Mouse (Mus musculus) hindbrain, embryonic 13.5 days (tissue): ENCODE data around the gene Psmb2. TPM values are rescaled to one million over a fixed set of nuclear protein-coding genes. Genes with fewer than 3 reads are reported as not detected.

Source experiments
- ATAC-seq: fragments of 200-750 bp; cut with Nextera tagmentation; 2 replicates; pipeline ENCODE4 v1.8.0; 2017; ENCODE audit warnings: moderate TSS enrichment; ENCODE audit not compliant: low FRiP score
- H3K27ac ChIP-seq: fragments of 300-500 bp; sonication (generic); 2 replicates; pipeline ENCODE4 v1.5.1; 2015; ENCODE audit warnings: inconsistent platforms, mild to moderate bottlenecking, moderate library complexity
- H3K27me3 ChIP-seq: fragments of 300-500 bp; sonication (generic); 2 replicates; pipeline ENCODE4 v1.6.1; 2015; ENCODE audit warnings: mild to moderate bottlenecking, inconsistent platforms
- H3K36me3 ChIP-seq: fragments of 300-500 bp; sonication (generic); 2 replicates; pipeline ENCODE4 v1.6.1; 2015; ENCODE audit warnings: mild to moderate bottlenecking, inconsistent platforms
- H3K4me1 ChIP-seq: fragments of 300-500 bp; sonication (generic); replicated peaks from 2 replicates; pipeline ENCODE4 v1.6.1; 2015; ENCODE audit warnings: inconsistent platforms
- H3K4me2 ChIP-seq: fragments of 300-500 bp; sonication (generic); 2 replicates; pipeline ENCODE4 v1.6.1; 2015; ENCODE audit warnings: inconsistent platforms, mild to moderate bottlenecking, moderate library complexity
- H3K4me3 ChIP-seq: fragments of 300-500 bp; sonication (generic); 2 replicates; pipeline ENCODE4 v1.5.1; 2015; ENCODE audit warnings: mild to moderate bottlenecking, inconsistent platforms
- H3K9ac ChIP-seq: fragments of 300-500 bp; sonication (generic); 2 replicates; pipeline ENCODE4 v1.6.1; 2015; ENCODE audit warnings: mild to moderate bottlenecking, inconsistent platforms
- H3K9me3 ChIP-seq: fragments of 300-500 bp; sonication (generic); 2 replicates; pipeline ENCODE4 v1.6.1; 2016; ENCODE audit warnings: inconsistent platforms
- WGBS: fragments of 180-500 bp; shearing (Covaris S2); methylation state at CpG from one replicate; pipeline ENCODE4 v1.1.7; 2015; 5-methylcytosine and 5-hydroxymethylcytosine counted together
- polyA plus RNA-seq: library from polyadenylated mRNA; unstranded; fragments of >200 nt; fragmentation: Nextera tagmentation; extraction: Ambion mirVana; gene quantifications from 2 replicates; pipeline ENCODE4 v1.2.1, GENCODE M21; 2015

Psmb2 gene
- polyA plus RNA-seq, 1 experiment from 2014 or later: 445 TPM

- Histone ChIP-seq H3K9me3 (no peaks in the 10 kb centered on the region), H3K27me3 (peaks cover 17% of the 10 kb centered on the region), H3K4me2 (no peak overlapping the region), H3K4me3 (no peak overlapping the region), H3K36me3 (peaks cover 69% of the 10 kb centered on the region), H3K9ac (peak overlapping the region; percentile 60; the same call in 1 of the 2 replicates), H3K27ac (no peak overlapping the region), H3K4me1 (peaks cover 65% of the 10 kb centered on the region)
- 96% methylated on average over 8 of the region's 8 CpGs for WGBS
- ATAC-seq: no peak
These were observed 71.0 kb downstream of the Psmb2 start for GRCm38 (mm10) chr4:126748381-126748780.

GRCm38 (mm10) chr4:126749553-126749952 lies 72.1 kb downstream of the Psmb2 start:
- Histone ChIP-seq H3K36me3 (peaks cover 58% of the 10 kb centered on the region), H3K9me3 (no peaks in the 10 kb centered on the region), H3K27ac (0 out of 2 replicates have a peak overlapping the region, but pooled peaks have one; percentile 52), H3K4me1 (peaks cover 62% of the 10 kb centered on the region), H3K27me3 (peaks cover 6% of the 10 kb centered on the region), H3K4me2 (peak overlapping the region; percentile 25; the same call in 1 of the 2 replicates), H3K9ac (peak overlapping the region; percentile 60), H3K4me3 (peak overlapping the region; percentile 9; the same call in 1 of the 2 replicates)
- WGBS: 90% methylated on average over 11 of the region's 11 CpGs
- ATAC-seq: no peak

- ATAC-seq: no peak
- peak overlapping the region; percentile 60 for H3K9ac ChIP-seq
These were observed 72.7 kb downstream of the Psmb2 start for GRCm38 (mm10) chr4:126750046-126750683.

GRCm38 (mm10) chr4:126750863-126751555 lies 73.6 kb downstream of the Psmb2 start:
- Histone ChIP-seq H3K9me3 (no peaks in the 10 kb centered on the region), H3K9ac (peak overlapping the region; percentile 90), H3K4me2 (peak overlapping the region; percentile 97), H3K4me3 (peak overlapping the region; percentile 69), H3K27me3 (no peaks in the 10 kb centered on the region), H3K4me1 (peaks cover 68% of the 10 kb centered on the region), H3K27ac (no peak overlapping the region), H3K36me3 (peaks cover 43% of the 10 kb centered on the region)
- ATAC-seq: no peak
- 80% methylated on average over 8 of the region's 8 CpGs for WGBS

More at GRCm38 (mm10) chr4:126750046-126750683, 72.7 kb downstream of the Psmb2 start:
- Histone ChIP-seq H3K27ac (peak overlapping the region; percentile 52), H3K27me3 (no peaks in the 10 kb centered on the region), H3K4me3 (no peak overlapping the region; the same call in 1 of the 2 replicates), H3K36me3 (peaks cover 52% of the 10 kb centered on the region), H3K4me1 (peaks cover 68% of the 10 kb centered on the region), H3K9me3 (no peaks in the 10 kb centered on the region), H3K4me2 (peak overlapping the region; percentile 97; the same call in 1 of the 2 replicates)
- 81% methylated on average over 26 of the region's 26 CpGs for WGBS

GRCm38 (mm10) chr4:126751556-126752023 lies 74.2 kb downstream of the Psmb2 start:
- Histone ChIP-seq H3K36me3 (peaks cover 37% of the 10 kb centered on the region), H3K4me2 (peak overlapping the region; percentile 97), H3K27me3 (no peaks in the 10 kb centered on the region), H3K4me1 (peaks cover 65% of the 10 kb centered on the region), H3K9me3 (no peaks in the 10 kb centered on the region), H3K9ac (peak overlapping the region; percentile 90), H3K27ac (no peak overlapping the region; the same call in 1 of the 2 replicates), H3K4me3 (peak overlapping the region; percentile 69)
- ATAC-seq: no peak
- WGBS: 54% methylated on average over 10 of the region's 10 CpGs

- Histone ChIP-seq H3K27ac (peak overlapping the region; percentile 98), H3K36me3 (peaks cover 32% of the 10 kb centered on the region), H3K9me3 (no peaks in the 10 kb centered on the region), H3K4me2 (peak overlapping the region; percentile 97), H3K4me1 (peaks cover 65% of the 10 kb centered on the region), H3K4me3 (peak overlapping the region; percentile 69), H3K9ac (peak overlapping the region; percentile 90), H3K27me3 (no peaks in the 10 kb centered on the region)
- ATAC-seq: no peak
- WGBS: 3% methylated on average over 13 of the region's 13 CpGs
These were observed 74.7 kb downstream of the Psmb2 start for GRCm38 (mm10) chr4:126752024-126752607.

- H3K4me1 ChIP-seq: peaks cover 65% of the 10 kb centered on the region
These were observed 75.2 kb downstream of the Psmb2 start for GRCm38 (mm10) chr4:126752608-126753141.

GRCm38 (mm10) chr4:126753268-126754230 lies 76.1 kb downstream of the Psmb2 start, which contains the start of the genes Ncdn and AU040320:
TSS of gene Ncdn (minus strand) at chr4:126753438.
TSS of gene AU040320 (plus strand) at chr4:126753544.
- Histone ChIP-seq H3K27me3 (no peaks in the 10 kb centered on the region), H3K4me1 (peaks cover 58% of the 10 kb centered on the region), H3K9ac (peak within 1 kb of the TSS; percentile 90), H3K9me3 (no peaks in the 10 kb centered on the region), H3K36me3 (peaks cover 31% of the 10 kb centered on the region), H3K4me3 (peak within 1 kb of the TSS; percentile 69), H3K27ac (peak within 1 kb of the TSS; percentile 98), H3K4me2 (peak within 1 kb of the TSS; percentile 97)
- ATAC-seq: peak; percentile 97
- under 1% methylated on average over 69 of the region's 71 CpGs for WGBS

More at GRCm38 (mm10) chr4:126752608-126753141, 75.2 kb downstream of the Psmb2 start:
- WGBS: under 1% methylated on average over 23 of the region's 23 CpGs
- H3K27me3 ChIP-seq: no peaks in the 10 kb centered on the region
- H3K4me3 ChIP-seq: peak overlapping the region; percentile 69
- H3K27ac ChIP-seq: peak overlapping the region; percentile 98
- peak overlapping the region; percentile 97 for H3K4me2 ChIP-seq
- no peaks in the 10 kb centered on the region for H3K9me3 ChIP-seq
- peak; percentile 0; the same call in 1 of the 2 replicates for ATAC-seq
- peaks cover 31% of the 10 kb centered on the region for H3K36me3 ChIP-seq
- H3K9ac ChIP-seq: peak overlapping the region; percentile 90

GRCm38 (mm10) chr4:126754231-126754611 lies 76.8 kb downstream of the Psmb2 start:
- H3K27me3 ChIP-seq: no peaks in the 10 kb centered on the region
- H3K36me3 ChIP-seq: peaks cover 24% of the 10 kb centered on the region
- 1% methylated on average over 12 of the region's 12 CpGs for WGBS
- ATAC-seq: no peak
- no peaks in the 10 kb centered on the region for H3K9me3 ChIP-seq
- H3K27ac ChIP-seq: peak overlapping the region; percentile 98
- peaks cover 51% of the 10 kb centered on the region for H3K4me1 ChIP-seq
- H3K9ac ChIP-seq: peak overlapping the region; percentile 90
- peak overlapping the region; percentile 97 for H3K4me2 ChIP-seq
- H3K4me3 ChIP-seq: peak overlapping the region; percentile 69

- H3K9ac ChIP-seq: peak overlapping the region; percentile 90
- ATAC-seq: no peak
These were observed 77.4 kb downstream of the Psmb2 start for GRCm38 (mm10) chr4:126754736-126755374.

More at GRCm38 (mm10) chr4:126754736-126755374, 77.4 kb downstream of the Psmb2 start:
- Histone ChIP-seq H3K27me3 (no peaks in the 10 kb centered on the region), H3K27ac (no peak overlapping the region), H3K36me3 (peaks cover 23% of the 10 kb centered on the region), H3K4me1 (peaks cover 45% of the 10 kb centered on the region), H3K4me2 (peak overlapping the region; percentile 97), H3K4me3 (peak overlapping the region; percentile 69), H3K9me3 (no peaks in the 10 kb centered on the region)
- WGBS: 56% methylated on average over 12 of the region's 12 CpGs
